Mouse (Mus musculus) liver, adult 2 months (tissue): ENCODE results near the gene Zfp462.

ENCODE experiments used
- CTCF ChIP-seq: fragments of 200-500 bp; IDR thresholded peaks from 2 replicates; pipeline ENCODE4 v1.5.1; 2011; ENCODE audit warnings: low read depth, low read length, control low read depth
- POLR2A ChIP-seq: fragments of 200-500 bp; IDR thresholded peaks from 2 replicates; pipeline ENCODE4 v1.6.1; 2011; ENCODE audit warnings: low read length, control low read depth; ENCODE audit not compliant: insufficient read depth; ENCODE audit errors: extremely low read depth

- TF ChIP-seq POLR2A (no peak), CTCF (no peak)
Observed at GRCm38 (mm10) chr4:55005521-55005969, 60.7 kb downstream of the Zfp462 start.
